Mouse (Mus musculus) lung, adult 2 months (tissue): ENCODE measurements around the gene Zfp3. TPM values are rescaled to one million over a fixed set of nuclear protein-coding genes. Genes with fewer than 3 reads are reported as not detected.
"Not testable (repeated sequence)": the region's sequence is repeated elsewhere in the genome, so short reads cannot be mapped to it uniquely, and the experiment has no call there.

Source experiments
- DNase-seq: peaks from one replicate; pipeline ENCODE4 v3.0.0; 2022
- H3K4me1 ChIP-seq: fragments of 200-500 bp; 2 replicates; pipeline ENCODE4 v1.6.1; 2011; ENCODE audit warnings: low read length; ENCODE audit not compliant: control insufficient read depth, insufficient read depth
- H3K4me3 ChIP-seq: fragments of 200-500 bp; replicated peaks from 2 replicates; pipeline ENCODE3; 2011; ENCODE audit warnings: low read depth, mild to moderate bottlenecking, control low read depth, low read length; ENCODE audit errors: extremely low read depth
- CTCF ChIP-seq: fragments of 200-500 bp; IDR thresholded peaks from 2 replicates; pipeline ENCODE4 v1.5.1; 2011; ENCODE audit warnings: mild to moderate bottlenecking, low read length, control low read depth; ENCODE audit not compliant: insufficient read depth
- POLR2A ChIP-seq: fragments of 200-500 bp; IDR thresholded peaks from 2 replicates; pipeline ENCODE4 v1.6.1; 2011; ENCODE audit warnings: low read depth, mild to moderate bottlenecking, control low read depth, low read length, borderline replicate concordance; ENCODE audit errors: extremely low read depth
- WGBS: fragments of 180-500 bp; shearing (Covaris S2); methylation state at CpG from one replicate; pipeline ENCODE4 v1.1.7; 2018; 5-methylcytosine and 5-hydroxymethylcytosine counted together
- polyA plus RNA-seq: library from polyadenylated mRNA; depleted of rRNA; stranded (reverse); fragments of >200 nt; gene quantifications from 2 replicates; pipeline ENCODE4 v1.2.3, GENCODE M21; 2012

The Zfp3 gene
- polyA plus RNA-seq, 1 experiment, result 2.3 TPM

- WGBS, result 50% methylated on average over 6 of the region's 6 CpGs
- no peak overlapping the region for H3K4me3 ChIP-seq
- TF ChIP-seq CTCF (no peak), POLR2A (no peak)
Measured at GRCm38 (mm10) chr11:70777634-70778033, 13.6 kb downstream of the Zfp3 start.

GRCm38 (mm10) chr11:70778058-70778457, 14.0 kb downstream of the Zfp3 start:
- H3K4me1 ChIP-seq, DNase-seq, H3K4me3 ChIP-seq: not testable (repeated sequence)
- 19% methylated on average over 6 of the region's 6 CpGs for whole genome bisulfite sequencing
- peak; percentile 27; the same call in 1 of the 2 replicates for TF ChIP-seq CTCF

More at GRCm38 (mm10) chr11:70777634-70778033, 13.6 kb downstream of the Zfp3 start:
- peaks cover 4% of the 10 kb centered on the region for H3K4me1 ChIP-seq
- DNase-seq, result no peak

GRCm38 (mm10) chr11:70785908-70786307, 21.9 kb downstream of the Zfp3 start:
- TF ChIP-seq CTCF (no peak), POLR2A (no peak)
- no peak overlapping the region for H3K4me3 ChIP-seq
- peaks cover 2% of the 10 kb centered on the region; the same call in 1 of the 2 replicates for H3K4me1 ChIP-seq
- DNase-seq, result no peak
- 35% methylated on average over 2 of the region's 2 CpGs for WGBS

GRCm38 (mm10) chr11:70787052-70787451, 23.0 kb downstream of the Zfp3 start:
- no peak for DNase-seq
- no peak overlapping the region for H3K4me3 ChIP-seq
- peaks cover 2% of the 10 kb centered on the region; the same call in 1 of the 2 replicates for H3K4me1 ChIP-seq
- WGBS, result 50% methylated on average over 11 of the region's 11 CpGs
- TF ChIP-seq POLR2A (no peak), CTCF (no peak)

GRCm38 (mm10) chr11:70788972-70789655, 25.1 kb downstream of the Zfp3 start:
- 68% methylated on average over 10 of the region's 10 CpGs for WGBS
- H3K4me3 ChIP-seq, result no peak overlapping the region
- DNase-seq, result no peak
- no peak for TF ChIP-seq POLR2A
- TF ChIP-seq CTCF, result no peak
- peaks cover 2% of the 10 kb centered on the region; the same call in 1 of the 2 replicates for H3K4me1 ChIP-seq

- TF ChIP-seq POLR2A (no peak), CTCF (no peak)
- DNase-seq, result no peak
- H3K4me3 ChIP-seq, result no peak overlapping the region
- H3K4me1 ChIP-seq, result peaks cover 2% of the 10 kb centered on the region; the same call in 1 of the 2 replicates
- WGBS, result 76% methylated on average over 2 of the region's 2 CpGs
Measured at GRCm38 (mm10) chr11:70790426-70790825, 26.4 kb downstream of the Zfp3 start.

GRCm38 (mm10) chr11:70790874-70791551, 27.0 kb downstream of the Zfp3 start:
- no peak overlapping the region for H3K4me3 ChIP-seq
- DNase-seq, result no peak
- H3K4me1 ChIP-seq, result peaks cover 2% of the 10 kb centered on the region; the same call in 1 of the 2 replicates
- WGBS, result 32% methylated on average over 7 of the region's 7 CpGs
- TF ChIP-seq CTCF (no peak), POLR2A (no peak)

- TF ChIP-seq POLR2A (no peak), CTCF (no peak)
- WGBS, result 66% methylated on average over 5 of the region's 5 CpGs
- DNase-seq, result no peak
- Histone ChIP-seq H3K4me3 (no peak overlapping the region), H3K4me1 (peaks cover 2% of the 10 kb centered on the region; the same call in 1 of the 2 replicates)
Measured at GRCm38 (mm10) chr11:70791676-70792075, 27.7 kb downstream of the Zfp3 start.

- Histone ChIP-seq H3K4me3 (no peak overlapping the region), H3K4me1 (peaks cover 2% of the 10 kb centered on the region; the same call in 1 of the 2 replicates)
- WGBS, result 83% methylated on average over 1 of the region's 1 CpGs
- DNase-seq, result no peak
- no peak for TF ChIP-seq CTCF
- TF ChIP-seq POLR2A, result no peak
Measured at GRCm38 (mm10) chr11:70792409-70792808, 28.4 kb downstream of the Zfp3 start.
